Mouse (Mus musculus) liver, adult (tissue): ENCODE measurements around the gene 1700086D15Rik.

Experiments
- GATA4 ChIP-seq: IDR thresholded peaks from 2 replicates; pipeline ENCODE4 v1.6.1; 2014; ENCODE audit warnings: mild to moderate bottlenecking, low read length; ENCODE audit not compliant: insufficient replicate concordance

The 1700086D15Rik gene

GRCm38 (mm10) chr11:65159791-65160190 lies at the start of gene 1700086D15Rik:
TSS of gene 1700086D15Rik (minus strand) at chr11:65159891.
- TF ChIP-seq GATA4 = no peak

- no peak for TF ChIP-seq GATA4
These were observed 49.8 kb upstream of the 1700086D15Rik start for GRCm38 (mm10) chr11:65209441-65209840.

- TF ChIP-seq GATA4 = no peak
These were observed 45.6 kb upstream of the 1700086D15Rik start for GRCm38 (mm10) chr11:65205306-65205705.

GRCm38 (mm10) chr11:65204651-65205050 lies 45.0 kb upstream of the 1700086D15Rik start:
- TF ChIP-seq GATA4 = no peak

GRCm38 (mm10) chr11:65203020-65203419 lies 43.3 kb upstream of the 1700086D15Rik start:
- no peak for TF ChIP-seq GATA4

GRCm38 (mm10) chr11:65202236-65202635 lies 42.5 kb upstream of the 1700086D15Rik start:
- no peak for TF ChIP-seq GATA4

- TF ChIP-seq GATA4 = no peak
These were observed 38.3 kb upstream of the 1700086D15Rik start for GRCm38 (mm10) chr11:65198026-65198425.

GRCm38 (mm10) chr11:65197280-65197679 lies 37.6 kb upstream of the 1700086D15Rik start:
- TF ChIP-seq GATA4 = no peak

- TF ChIP-seq GATA4 = no peak
These were observed 27.3 kb upstream of the 1700086D15Rik start for GRCm38 (mm10) chr11:65186974-65187373.

GRCm38 (mm10) chr11:65185114-65185513 lies 25.4 kb upstream of the 1700086D15Rik start:
- TF ChIP-seq GATA4 = no peak

- no peak for TF ChIP-seq GATA4
These were observed 10.5 kb upstream of the 1700086D15Rik start for GRCm38 (mm10) chr11:65170121-65170750.

- TF ChIP-seq GATA4 = no peak
These were observed 3.1 kb upstream of the 1700086D15Rik start, which contains the start of gene Arhgap44 for GRCm38 (mm10) chr11:65162767-65163120. TSS of gene Arhgap44 (minus strand) at chr11:65162961.

- TF ChIP-seq GATA4 = no peak
These were observed 2.4 kb upstream of the 1700086D15Rik start for GRCm38 (mm10) chr11:65161881-65162766.

GRCm38 (mm10) chr11:65160991-65161880 lies 1.5 kb upstream of the 1700086D15Rik start:
- TF ChIP-seq GATA4 = no peak

GRCm38 (mm10) chr11:65158658-65158990 lies 1.1 kb downstream of the 1700086D15Rik start:
- no peak for TF ChIP-seq GATA4

GRCm38 (mm10) chr11:65157966-65158657 lies 1.6 kb downstream of the 1700086D15Rik start:
- no peak for TF ChIP-seq GATA4
